Mouse (Mus musculus): ENCODE measurements around the gene Prodh2. TPM values are rescaled to one million over a fixed set of nuclear protein-coding genes. Genes with fewer than 3 reads are reported as not detected.

Gene Prodh2
- polyA plus RNA-seq, 1 experiment from 2014 or later: not detected

GRCm38 (mm10) chr7:30553021-30553589 is 59.7 kb downstream of the Prodh2 start:
- 8% methylated on average over 23 of the region's 23 CpGs for WGBS
- H3K27ac ChIP-seq: peak overlapping the region; percentile 68; the same call in 1 of the 2 replicates

GRCm38 (mm10) chr7:30553810-30554584 is 60.6 kb downstream of the Prodh2 start:
- H3K27ac ChIP-seq: no peak overlapping the region
- peaks cover 44% of the 10 kb centered on the region for H3K36me3 ChIP-seq
- H3K9me3 ChIP-seq: no peaks in the 10 kb centered on the region
- peak overlapping the region; percentile 85 for H3K4me2 ChIP-seq (replicated peaks)
- peaks cover 8% of the 10 kb centered on the region; the same call in 1 of the 2 replicates for H3K27me3 ChIP-seq
- WGBS: 86% methylated on average over 22 of the region's 22 CpGs
- H3K4me1 ChIP-seq (replicated peaks): peaks cover 34% of the 10 kb centered on the region
- H3K4me3 ChIP-seq (replicated peaks): peak overlapping the region; percentile 65
- peak overlapping the region; percentile 70; the same call in 1 of the 2 replicates for H3K9ac ChIP-seq (replicated peaks)
- ATAC-seq: no peak

More at GRCm38 (mm10) chr7:30553021-30553589, 59.7 kb downstream of the Prodh2 start:
- Histone ChIP-seq H3K4me2 (replicated peaks) (peak overlapping the region; percentile 85), H3K9ac (replicated peaks) (peak overlapping the region; percentile 70), H3K4me1 (replicated peaks) (peaks cover 25% of the 10 kb centered on the region), H3K36me3 (peaks cover 51% of the 10 kb centered on the region), H3K9me3 (no peaks in the 10 kb centered on the region), H3K27me3 (peaks cover 8% of the 10 kb centered on the region; the same call in 1 of the 2 replicates), H3K4me3 (replicated peaks) (peak overlapping the region; percentile 65)
- no peak for ATAC-seq

- ATAC-seq: no peak
- Histone ChIP-seq H3K27me3 (peaks cover 8% of the 10 kb centered on the region; the same call in 1 of the 2 replicates), H3K4me3 (replicated peaks) (no peak overlapping the region), H3K4me1 (replicated peaks) (peaks cover 35% of the 10 kb centered on the region), H3K27ac (no peak overlapping the region), H3K9ac (replicated peaks) (no peak overlapping the region), H3K4me2 (replicated peaks) (no peak overlapping the region), H3K9me3 (no peaks in the 10 kb centered on the region), H3K36me3 (peaks cover 40% of the 10 kb centered on the region)
- 94% methylated on average over 18 of the region's 18 CpGs for WGBS
These were observed 63.6 kb downstream of the Prodh2 start for GRCm38 (mm10) chr7:30556894-30557536.

- 91% methylated on average over 13 of the region's 13 CpGs for WGBS
- Histone ChIP-seq H3K4me2 (replicated peaks) (peak overlapping the region; percentile 91), H3K9ac (replicated peaks) (peak overlapping the region; percentile 81; the same call in 1 of the 2 replicates), H3K36me3 (peaks cover 40% of the 10 kb centered on the region), H3K27me3 (peaks cover 8% of the 10 kb centered on the region; the same call in 1 of the 2 replicates), H3K27ac (no peak overlapping the region), H3K4me1 (replicated peaks) (peaks cover 34% of the 10 kb centered on the region), H3K4me3 (replicated peaks) (peak overlapping the region; percentile 56; the same call in 1 of the 2 replicates), H3K9me3 (no peaks in the 10 kb centered on the region)
- no peak for ATAC-seq
These were observed 64.6 kb downstream of the Prodh2 start for GRCm38 (mm10) chr7:30557901-30558514.

GRCm38 (mm10) chr7:30558656-30559442 is 65.4 kb downstream of the Prodh2 start:
- WGBS: 15% methylated on average over 12 of the region's 12 CpGs
- H3K4me3 ChIP-seq (replicated peaks): peak overlapping the region; percentile 56
- peak; percentile 3; the same call in 1 of the 2 replicates for ATAC-seq
- peaks cover 29% of the 10 kb centered on the region for H3K4me1 ChIP-seq (replicated peaks)
- H3K27ac ChIP-seq: no peak overlapping the region; the same call in 1 of the 2 replicates
- H3K9me3 ChIP-seq: no peaks in the 10 kb centered on the region
- peaks cover 8% of the 10 kb centered on the region; the same call in 1 of the 2 replicates for H3K27me3 ChIP-seq
- H3K4me2 ChIP-seq (replicated peaks): peak overlapping the region; percentile 91
- peaks cover 40% of the 10 kb centered on the region for H3K36me3 ChIP-seq
- peak overlapping the region; percentile 81 for H3K9ac ChIP-seq (replicated peaks)

- H3K4me3 ChIP-seq (replicated peaks): peak within 1 kb of the TSS; percentile 56
- H3K4me2 ChIP-seq (replicated peaks): peak within 1 kb of the TSS; percentile 91
- no peaks in the 10 kb centered on the region for H3K9me3 ChIP-seq
- peaks cover 35% of the 10 kb centered on the region for H3K4me1 ChIP-seq (replicated peaks)
- under 1% methylated on average over 20 of the region's 20 CpGs for WGBS
- H3K9ac ChIP-seq (replicated peaks): peak within 1 kb of the TSS; percentile 81
- H3K27me3 ChIP-seq: peaks cover 2% of the 10 kb centered on the region; the same call in 1 of the 2 replicates
- peaks cover 36% of the 10 kb centered on the region for H3K36me3 ChIP-seq
- ATAC-seq: peak; percentile 86
- H3K27ac ChIP-seq: no peak within 1 kb of the TSS; the same call in 1 of the 2 replicates
These were observed 66.1 kb downstream of the Prodh2 start, which contains the start of gene Lin37 for GRCm38 (mm10) chr7:30559443-30559954. Gene Lin37, minus strand, starts transcription at chr7:30559838.

- Histone ChIP-seq H3K4me2 (replicated peaks) (peak overlapping the region; percentile 91; the same call in 1 of the 2 replicates), H3K27ac (no peak overlapping the region), H3K4me3 (replicated peaks) (no peak overlapping the region), H3K4me1 (replicated peaks) (peaks cover 36% of the 10 kb centered on the region), H3K27me3 (no peaks in the 10 kb centered on the region), H3K36me3 (peaks cover 31% of the 10 kb centered on the region), H3K9me3 (no peaks in the 10 kb centered on the region), H3K9ac (replicated peaks) (no peak overlapping the region)
- WGBS: 77% methylated on average over 2 of the region's 2 CpGs
- no peak for ATAC-seq
These were observed 66.9 kb downstream of the Prodh2 start for GRCm38 (mm10) chr7:30560296-30560695.

- Histone ChIP-seq H3K9me3 (no peaks in the 10 kb centered on the region), H3K4me2 (replicated peaks) (peak overlapping the region; percentile 89), H3K27ac (peak overlapping the region; percentile 69), H3K4me1 (replicated peaks) (peaks cover 36% of the 10 kb centered on the region), H3K36me3 (peaks cover 31% of the 10 kb centered on the region), H3K9ac (replicated peaks) (peak overlapping the region; percentile 68), H3K27me3 (no peaks in the 10 kb centered on the region), H3K4me3 (replicated peaks) (peak overlapping the region; percentile 83)
- 2% methylated on average over 27 of the region's 27 CpGs for WGBS
- ATAC-seq: 0 out of 2 replicates have a peak, but pooled peaks have one; percentile 8
These were observed 69.2 kb downstream of the Prodh2 start for GRCm38 (mm10) chr7:30562526-30563116.
